Mouse (Mus musculus): Measurements from ENCODE around the gene Atp2b4. TPM values are rescaled to one million over a fixed set of nuclear protein-coding genes. Genes with fewer than 3 reads are reported as not detected.

Atp2b4 gene
- polyA plus RNA-seq, 1 experiment from 2014 or later: 25.3 TPM

Small RNAs within 50 kb of the gene (microRNA-seq; reads per million reads assigned to microRNA genes)
- gene Mir6903: 1.3 reads per million

Other genes starting within 250 kb of the Atp2b4 start
- 734 and 747 TPM in 2 replicates for gene Snrpe, start 190.8 kb downstream of the Atp2b4 start, polyA plus RNA-seq (2015; fragmentation: Nextera tagmentation; extraction: Ambion mirVana)
- not detected in 2 replicates for gene Zbed6, start 140.2 kb downstream of the Atp2b4 start, polyA plus RNA-seq (2015; fragmentation: Nextera tagmentation; extraction: Ambion mirVana)
- gene Gm38394, start 139.7 kb downstream of the Atp2b4 start, polyA plus RNA-seq (2015; fragmentation: Nextera tagmentation; extraction: Ambion mirVana): 7.9 and 9.3 TPM in 2 replicates
- gene Lax1, start 110.9 kb downstream of the Atp2b4 start, polyA plus RNA-seq (2015; fragmentation: Nextera tagmentation; extraction: Ambion mirVana): 1.2 and 1.3 TPM in 2 replicates
- gene Optc, start 107.0 kb upstream of the Atp2b4 start, polyA plus RNA-seq (2015; fragmentation: Nextera tagmentation; extraction: Ambion mirVana): 0.81 and 1.0 TPM in 2 replicates
- gene Prelp, start 120.4 kb upstream of the Atp2b4 start, polyA plus RNA-seq (2015; fragmentation: Nextera tagmentation; extraction: Ambion mirVana): 3.3 and 5.0 TPM in 2 replicates
- 9.6 and 10.1 TPM in 2 replicates for gene Fmod, start 236.2 kb upstream of the Atp2b4 start, polyA plus RNA-seq (2015; fragmentation: Nextera tagmentation; extraction: Ambion mirVana)

Measured in embryonic facial prominence, embryonic 13.5 days (tissue).